Mouse (Mus musculus) heart, embryonic 10.5 days (tissue): ENCODE results near the gene Acacb. TPM values are rescaled to one million over a fixed set of nuclear protein-coding genes. Genes with fewer than 3 reads are reported as not detected.

Source experiments
- DNase-seq: peaks from one replicate; pipeline ENCODE4 v3.0.0-alpha.2; 2017; ENCODE audit warnings: low spot score
- H3K27ac ChIP-seq: fragments of 300-500 bp; sonication (generic); 2 replicates; pipeline ENCODE4 v1.5.1; 2016; ENCODE audit warnings: mild to moderate bottlenecking
- H3K27me3 ChIP-seq: fragments of 300-500 bp; sonication (generic); 2 replicates; pipeline ENCODE4 v1.6.1; 2016; ENCODE audit warnings: mild to moderate bottlenecking; ENCODE audit not compliant: poor library complexity, insufficient read depth, severe bottlenecking
- H3K36me3 ChIP-seq: fragments of 300-500 bp; sonication (generic); 2 replicates; pipeline ENCODE4 v1.6.1; 2016; ENCODE audit warnings: mild to moderate bottlenecking, moderate library complexity
- H3K4me1 ChIP-seq: fragments of 300-500 bp; sonication (generic); 2 replicates; pipeline ENCODE4 v1.6.1; 2016; ENCODE audit warnings: mild to moderate bottlenecking
- H3K4me3 ChIP-seq: fragments of 300-500 bp; sonication (generic); 2 replicates; pipeline ENCODE4 v1.5.1; 2016; ENCODE audit warnings: mild to moderate bottlenecking, moderate library complexity
- H3K9me3 ChIP-seq: fragments of 300-500 bp; sonication (generic); 2 replicates; pipeline ENCODE4 v1.6.1; 2016; ENCODE audit warnings: mild to moderate bottlenecking, moderate library complexity
- WGBS: fragments of 180-500 bp; shearing (Covaris S2); methylation state at CpG from one replicate; pipeline ENCODE4 v1.1.7; 2016; 5-methylcytosine and 5-hydroxymethylcytosine counted together
- polyA plus RNA-seq: library from polyadenylated mRNA; unstranded; fragments of >200 nt; fragmentation: Nextera tagmentation; extraction: Ambion mirVana; gene quantifications from 2 replicates; pipeline ENCODE4 v1.2.1, GENCODE M21; 2016

Acacb gene
- polyA plus RNA-seq, 1 experiment from 2014 or later, result 5.8 TPM

DNA sequence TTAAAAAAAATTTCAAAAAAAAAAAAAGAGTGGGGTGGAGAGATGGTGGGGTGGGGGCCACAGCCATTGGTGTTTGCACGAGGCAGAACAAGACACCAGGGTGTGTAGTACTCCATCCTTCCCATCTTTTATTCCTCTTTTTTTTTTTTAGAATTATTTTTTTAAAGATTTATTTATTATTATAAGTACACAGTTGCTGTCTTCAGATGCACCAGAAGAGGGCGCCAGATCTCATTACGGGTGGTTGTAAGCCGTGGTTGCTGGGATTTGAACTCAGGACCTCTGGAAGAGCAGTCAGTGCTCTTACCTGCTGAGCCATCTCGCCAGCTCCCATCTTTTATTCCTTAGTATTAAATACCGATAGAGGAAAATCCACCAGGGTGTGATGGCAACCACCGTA is 27.1 kb downstream of the Acacb start:
- WGBS, result 68% methylated on average over 7 of the region's 7 CpGs
- no peaks in the 10 kb centered on the region for H3K27me3 ChIP-seq
- peaks cover 6% of the 10 kb centered on the region; the same call in 1 of the 2 replicates for H3K36me3 ChIP-seq
- peak overlapping the region; percentile 89; the same call in 1 of the 2 replicates for H3K27ac ChIP-seq
- no peak for DNase-seq
- no peak overlapping the region for H3K4me3 ChIP-seq
- no peaks in the 10 kb centered on the region for H3K9me3 ChIP-seq
- peaks cover 31% of the 10 kb centered on the region for H3K4me1 ChIP-seq

DNA sequence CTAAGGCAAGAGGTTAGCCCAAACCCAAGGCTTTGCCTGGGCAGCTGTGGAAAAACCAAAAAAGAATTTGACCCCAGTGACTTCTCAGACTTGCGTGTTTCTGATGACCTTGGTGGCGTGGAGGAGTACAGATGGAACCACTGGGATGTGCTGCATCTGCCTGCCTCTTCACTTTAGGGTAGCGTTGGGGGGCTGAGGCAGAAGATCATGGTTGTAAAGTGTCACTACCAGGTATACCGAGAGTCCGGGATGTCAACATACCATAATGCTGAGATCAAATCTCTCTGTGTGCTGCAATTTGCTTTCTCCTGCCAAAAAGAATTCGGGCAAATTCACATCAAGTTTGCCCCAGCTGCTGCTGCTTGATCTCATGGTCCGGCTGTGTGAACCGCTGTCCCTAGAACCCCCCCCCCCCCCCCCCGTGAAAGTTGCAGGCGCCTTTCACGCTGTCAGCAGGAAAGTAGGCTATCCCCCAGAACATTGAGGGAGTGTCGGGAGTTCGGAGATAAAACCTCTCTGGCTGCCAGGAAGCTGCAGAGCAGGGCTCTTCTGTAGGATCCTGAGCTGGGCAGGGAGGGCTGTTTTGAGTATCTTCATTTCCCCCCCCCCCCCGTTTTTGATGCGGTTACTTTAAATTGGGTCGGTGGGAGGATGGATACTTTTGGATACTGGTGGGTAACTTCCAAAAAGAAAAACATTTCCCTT is 27.7 kb downstream of the Acacb start:
- peaks cover 31% of the 10 kb centered on the region for H3K4me1 ChIP-seq
- 17% methylated on average over 16 of the region's 16 CpGs for WGBS
- H3K27ac ChIP-seq, result peak overlapping the region; percentile 89
- no peak for DNase-seq
- peak overlapping the region; percentile 73 for H3K4me3 ChIP-seq
- no peaks in the 10 kb centered on the region for H3K9me3 ChIP-seq
- H3K36me3 ChIP-seq, result peaks cover 3% of the 10 kb centered on the region; the same call in 1 of the 2 replicates
- H3K27me3 ChIP-seq, result no peaks in the 10 kb centered on the region

DNA sequence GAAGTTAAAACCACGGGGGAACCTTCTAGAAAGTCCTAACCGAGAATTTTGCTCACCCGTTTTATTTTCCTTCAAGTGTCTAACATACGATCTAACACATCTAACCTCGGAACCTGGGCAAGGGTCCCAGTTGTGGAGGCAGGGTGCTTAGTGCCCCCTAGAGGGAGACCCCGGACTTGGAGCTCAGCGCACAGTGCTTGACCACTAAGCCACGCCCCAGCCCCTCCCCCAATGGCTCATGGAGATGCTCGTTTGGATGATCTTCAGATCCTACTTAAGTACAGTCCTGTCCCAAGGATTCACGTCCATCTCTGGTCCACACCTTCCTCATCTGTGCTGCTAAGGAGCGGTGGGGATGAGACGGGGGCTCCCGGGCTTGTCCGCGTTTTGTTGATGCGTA is 28.3 kb downstream of the Acacb start:
- peak; percentile 88 for DNase-seq
- H3K36me3 ChIP-seq, result peaks cover 2% of the 10 kb centered on the region; the same call in 1 of the 2 replicates
- WGBS, result 13% methylated on average over 16 of the region's 16 CpGs
- H3K27ac ChIP-seq, result peak overlapping the region; percentile 89
- no peaks in the 10 kb centered on the region for H3K9me3 ChIP-seq
- H3K4me1 ChIP-seq, result peaks cover 31% of the 10 kb centered on the region
- H3K27me3 ChIP-seq, result no peaks in the 10 kb centered on the region
- H3K4me3 ChIP-seq, result peak overlapping the region; percentile 73

DNA sequence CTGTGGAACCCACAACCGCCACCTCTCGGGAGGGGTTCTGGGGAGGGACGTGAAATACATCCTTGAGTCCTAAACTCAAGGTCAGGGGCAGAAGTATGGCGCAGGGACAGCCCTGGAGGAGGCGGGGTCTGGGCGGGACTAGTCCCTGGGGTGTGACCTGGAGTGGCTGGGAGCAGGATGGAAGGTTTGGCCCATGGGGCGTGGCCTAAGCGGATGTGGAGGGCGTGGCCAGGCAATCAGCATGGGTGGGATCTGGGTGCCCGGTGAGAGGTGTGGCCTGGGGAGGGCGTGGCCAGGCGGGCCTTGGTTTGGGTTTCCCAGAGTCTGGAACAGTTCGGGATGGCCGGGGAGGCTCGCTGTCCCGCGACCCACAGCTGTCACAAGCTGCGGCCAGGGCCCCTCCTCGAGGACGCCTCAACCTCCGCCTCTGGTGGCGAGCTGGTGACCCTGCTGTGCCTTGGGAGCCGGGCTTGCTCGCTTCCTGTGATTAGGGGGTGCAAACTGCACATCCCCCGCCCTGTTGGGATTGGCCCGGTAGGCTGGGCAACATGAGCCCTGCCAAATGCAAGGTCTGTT is 29.3 kb downstream of the Acacb start:
- Histone ChIP-seq H3K4me1 (peaks cover 31% of the 10 kb centered on the region), H3K4me3 (peak overlapping the region; percentile 73), H3K9me3 (no peaks in the 10 kb centered on the region), H3K27ac (peak overlapping the region; percentile 89), H3K27me3 (no peaks in the 10 kb centered on the region), H3K36me3 (no peaks in the 10 kb centered on the region)
- WGBS, result under 1% methylated on average over 26 of the region's 26 CpGs
- DNase-seq, result peak; percentile 99

DNA sequence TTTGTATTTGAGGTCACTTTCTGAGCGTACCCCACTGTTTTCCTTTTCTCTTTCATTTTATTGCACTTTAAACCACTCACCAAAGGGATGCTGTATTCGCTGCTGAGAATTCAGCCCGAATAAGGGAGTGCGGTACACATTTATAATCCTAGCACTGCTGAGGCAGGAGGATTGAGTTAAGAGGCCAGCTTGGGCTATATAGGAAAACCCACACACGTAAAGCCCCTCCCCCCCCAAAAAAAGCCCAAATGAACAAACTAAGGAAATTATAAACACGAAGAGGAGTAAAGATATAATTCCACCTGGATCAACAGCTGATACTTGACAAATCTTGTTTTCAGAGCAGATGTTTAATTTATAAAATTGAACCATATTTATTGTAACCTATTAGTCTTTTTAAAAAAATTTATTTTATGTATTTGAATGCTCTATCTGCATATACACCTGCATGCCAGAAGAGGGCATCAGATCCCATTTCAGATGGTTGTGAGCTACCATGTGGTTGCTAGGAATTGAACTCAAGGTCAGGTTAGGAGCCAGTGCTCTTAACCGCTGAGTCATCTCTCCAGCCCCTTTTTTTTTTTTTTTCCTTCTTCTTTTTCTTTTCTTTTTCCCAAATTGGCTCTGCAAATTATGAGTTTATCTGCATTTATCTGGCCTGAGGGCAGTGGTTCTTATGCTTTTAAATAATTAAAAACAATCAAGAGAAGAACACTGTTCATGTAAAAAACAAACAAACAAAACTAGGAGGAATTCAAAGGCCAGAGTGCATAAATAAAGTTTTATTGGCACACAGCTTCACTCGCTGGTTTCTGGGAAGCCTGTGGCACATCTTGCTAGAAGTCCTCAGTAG is 30.4 kb downstream of the Acacb start:
- Histone ChIP-seq H3K4me1 (peaks cover 31% of the 10 kb centered on the region), H3K27me3 (no peaks in the 10 kb centered on the region), H3K4me3 (peak overlapping the region; percentile 73), H3K9me3 (no peaks in the 10 kb centered on the region), H3K36me3 (no peaks in the 10 kb centered on the region), H3K27ac (no peak overlapping the region)
- no peak for DNase-seq
- WGBS, result 55% methylated on average over 8 of the region's 8 CpGs

DNA sequence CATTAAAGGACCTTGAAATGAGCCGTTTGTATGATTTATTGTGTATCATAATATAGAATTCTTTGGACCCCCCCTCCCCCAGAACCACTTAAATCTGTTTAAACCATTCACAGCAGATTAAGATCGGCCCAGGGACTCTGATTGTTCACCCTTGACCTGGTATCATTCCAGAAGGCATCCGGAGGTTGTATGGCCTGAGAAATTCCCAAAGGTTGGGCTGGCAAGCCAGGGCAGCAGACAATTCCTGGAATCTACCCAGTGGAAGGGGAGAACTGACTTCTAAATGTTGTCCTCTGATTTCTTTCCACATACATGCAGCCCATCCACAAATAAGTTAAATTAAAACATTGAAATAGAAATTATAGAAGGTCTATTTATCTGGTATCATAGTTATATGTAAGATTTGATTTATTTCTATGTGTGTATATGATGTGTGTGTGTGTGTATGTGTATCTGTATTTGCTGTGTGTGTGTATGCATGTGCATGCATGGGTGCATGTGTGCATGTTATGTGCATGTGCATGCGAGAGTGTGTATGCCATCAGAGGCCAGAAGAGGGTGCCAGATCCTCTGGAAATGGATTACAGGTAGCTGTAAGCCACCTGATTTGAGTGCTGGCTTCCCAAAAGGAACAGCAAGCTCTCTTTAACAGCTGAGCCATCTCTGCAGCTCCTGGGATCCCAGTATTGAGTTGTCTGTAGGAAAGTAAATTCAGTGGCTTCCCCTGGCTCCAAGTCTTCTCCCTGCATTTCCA is 31.8 kb downstream of the Acacb start:
- Histone ChIP-seq H3K4me1 (peaks cover 27% of the 10 kb centered on the region), H3K4me3 (no peak overlapping the region), H3K27me3 (no peaks in the 10 kb centered on the region), H3K27ac (no peak overlapping the region), H3K9me3 (no peaks in the 10 kb centered on the region), H3K36me3 (no peaks in the 10 kb centered on the region)
- WGBS, result 80% methylated on average over 4 of the region's 4 CpGs
- no peak for DNase-seq

DNA sequence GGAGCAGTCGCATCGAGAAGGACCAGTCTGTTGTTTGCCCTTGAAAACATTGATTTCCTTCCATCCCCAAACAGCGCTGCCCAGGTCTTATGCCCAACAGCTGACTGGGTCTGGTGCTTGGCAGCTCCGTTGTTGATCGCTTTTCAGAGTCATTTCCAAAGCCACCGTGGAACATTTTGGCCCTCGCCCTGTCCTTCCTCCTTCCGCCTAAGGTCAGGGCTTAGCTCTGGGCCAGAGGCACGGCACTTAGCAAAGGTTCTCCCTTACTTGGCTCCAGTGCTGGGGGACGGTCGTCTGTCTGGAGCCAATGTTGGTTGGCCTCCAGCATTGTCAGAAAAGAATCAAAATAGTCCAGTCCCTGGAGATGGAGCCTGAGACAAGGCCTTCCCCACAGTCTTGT is 33.2 kb downstream of the Acacb start:
- no peak for DNase-seq
- 84% methylated on average over 11 of the region's 11 CpGs for WGBS
- peaks cover 18% of the 10 kb centered on the region for H3K4me1 ChIP-seq
- H3K27me3 ChIP-seq, result no peaks in the 10 kb centered on the region
- no peak overlapping the region for H3K27ac ChIP-seq
- H3K9me3 ChIP-seq, result no peaks in the 10 kb centered on the region
- H3K36me3 ChIP-seq, result peaks cover 7% of the 10 kb centered on the region
- H3K4me3 ChIP-seq, result no peak overlapping the region

DNA sequence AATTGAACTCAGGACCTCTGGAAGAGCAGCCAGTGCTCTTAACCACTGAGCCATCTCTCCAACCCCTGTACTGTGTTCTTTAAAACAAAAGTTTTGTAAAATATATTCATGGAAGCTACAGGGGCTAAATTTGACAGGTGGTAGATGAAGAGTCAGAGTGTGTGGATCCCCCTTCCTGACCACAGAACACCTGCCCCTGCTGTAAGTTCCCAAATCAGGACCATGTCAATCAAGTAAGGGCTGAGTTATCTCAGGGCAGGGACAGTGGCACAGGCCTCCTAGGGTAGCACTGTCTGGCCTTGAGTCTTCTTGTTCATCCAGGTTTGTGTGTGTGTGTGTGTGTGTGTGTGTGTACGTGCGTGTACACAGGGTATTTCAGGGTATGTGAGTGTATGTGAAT is 37.2 kb downstream of the Acacb start:
- Histone ChIP-seq H3K9me3 (no peaks in the 10 kb centered on the region), H3K36me3 (peaks cover 26% of the 10 kb centered on the region), H3K4me3 (no peak overlapping the region), H3K4me1 (0 out of 2 replicates have a peak, but pooled peaks cover 7% of the 10 kb centered on the region), H3K27me3 (no peaks in the 10 kb centered on the region), H3K27ac (no peak overlapping the region)
- DNase-seq, result no peak
- 91% methylated on average over 2 of the region's 2 CpGs for WGBS

DNA sequence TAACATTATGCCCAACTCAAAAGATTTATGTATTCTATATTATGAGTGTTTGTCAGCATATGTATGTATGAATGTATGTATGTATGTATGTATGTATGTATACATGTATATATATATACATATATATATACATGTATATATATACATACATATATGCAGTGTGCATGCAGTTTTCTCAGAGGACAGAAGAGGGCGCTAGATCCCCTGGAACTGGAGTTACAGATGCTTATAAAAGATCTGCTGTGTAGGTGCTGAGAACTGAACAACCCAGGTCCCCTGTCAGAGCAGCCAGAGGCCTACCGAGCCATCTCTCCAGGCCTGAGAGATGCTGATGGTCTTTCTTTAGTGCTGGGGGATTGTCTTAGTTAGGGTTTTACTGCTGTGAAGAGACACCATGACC is 40.8 kb downstream of the Acacb start:
- Histone ChIP-seq H3K36me3 (peaks cover 51% of the 10 kb centered on the region), H3K9me3 (no peaks in the 10 kb centered on the region), H3K4me3 (no peak overlapping the region), H3K27me3 (no peaks in the 10 kb centered on the region), H3K27ac (no peak overlapping the region), H3K4me1 (0 out of 2 replicates have a peak, but pooled peaks cover 7% of the 10 kb centered on the region)
- no peak for DNase-seq
- WGBS, result 60% methylated on average over 2 of the region's 2 CpGs

DNA sequence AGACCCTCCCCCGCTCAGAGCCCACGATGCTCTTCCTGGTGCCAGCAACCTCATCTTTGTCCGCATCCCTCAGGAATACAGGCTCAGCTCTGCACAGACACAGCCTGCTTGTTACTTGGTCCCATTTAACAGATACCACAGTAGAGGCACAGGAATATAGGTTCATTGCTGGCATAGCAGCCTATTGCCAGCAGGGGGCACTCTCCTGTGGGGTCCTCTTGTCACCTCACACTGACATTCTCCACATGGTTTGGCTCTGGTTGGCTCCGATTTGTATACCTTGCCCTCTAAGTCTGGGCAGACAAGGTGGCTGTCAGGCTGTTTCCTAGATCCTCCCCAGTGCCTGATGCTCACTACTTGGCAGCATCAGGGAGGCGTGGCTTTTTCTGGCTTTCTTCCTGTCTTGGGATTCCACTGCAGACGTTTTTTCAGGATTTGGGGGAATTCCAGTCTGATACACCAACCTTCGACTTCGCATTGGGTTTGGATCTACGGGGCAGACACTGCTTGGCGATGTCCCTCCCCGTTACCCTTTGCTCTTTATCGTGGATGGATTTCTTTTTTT is 42.6 kb downstream of the Acacb start:
- H3K4me1 ChIP-seq, result 0 out of 2 replicates have a peak, but pooled peaks cover 7% of the 10 kb centered on the region
- H3K27me3 ChIP-seq, result no peaks in the 10 kb centered on the region
- no peak for DNase-seq
- 73% methylated on average over 12 of the region's 12 CpGs for WGBS
- no peaks in the 10 kb centered on the region for H3K9me3 ChIP-seq
- peaks cover 68% of the 10 kb centered on the region for H3K36me3 ChIP-seq
- H3K27ac ChIP-seq, result no peak overlapping the region
- H3K4me3 ChIP-seq, result no peak overlapping the region

DNA sequence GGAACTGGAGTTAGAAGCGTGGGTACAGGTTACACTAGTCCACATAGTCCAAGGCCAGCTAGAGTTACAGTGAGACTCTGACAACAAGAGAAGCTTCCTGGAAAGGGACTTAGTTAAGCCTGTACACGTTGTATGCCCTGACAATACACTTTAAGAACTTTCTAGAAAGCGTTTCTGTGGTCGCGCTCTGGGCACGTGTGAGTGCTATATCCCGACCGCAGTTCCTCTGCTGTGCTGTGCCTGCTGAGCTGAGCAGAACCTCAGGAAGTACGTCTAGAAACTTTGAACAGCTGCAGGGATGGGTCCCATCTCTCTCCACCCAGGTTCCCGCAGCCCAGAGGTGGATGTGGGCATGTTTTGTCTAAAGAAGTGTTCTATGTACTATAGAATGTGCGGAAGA is 47.8 kb downstream of the Acacb start:
- H3K9me3 ChIP-seq, result no peaks in the 10 kb centered on the region
- DNase-seq, result no peak
- H3K36me3 ChIP-seq, result peaks cover 76% of the 10 kb centered on the region
- 85% methylated on average over 11 of the region's 11 CpGs for WGBS
- H3K4me3 ChIP-seq, result no peak overlapping the region
- no peak overlapping the region for H3K27ac ChIP-seq
- H3K27me3 ChIP-seq, result no peaks in the 10 kb centered on the region
- no peaks in the 10 kb centered on the region for H3K4me1 ChIP-seq

DNA sequence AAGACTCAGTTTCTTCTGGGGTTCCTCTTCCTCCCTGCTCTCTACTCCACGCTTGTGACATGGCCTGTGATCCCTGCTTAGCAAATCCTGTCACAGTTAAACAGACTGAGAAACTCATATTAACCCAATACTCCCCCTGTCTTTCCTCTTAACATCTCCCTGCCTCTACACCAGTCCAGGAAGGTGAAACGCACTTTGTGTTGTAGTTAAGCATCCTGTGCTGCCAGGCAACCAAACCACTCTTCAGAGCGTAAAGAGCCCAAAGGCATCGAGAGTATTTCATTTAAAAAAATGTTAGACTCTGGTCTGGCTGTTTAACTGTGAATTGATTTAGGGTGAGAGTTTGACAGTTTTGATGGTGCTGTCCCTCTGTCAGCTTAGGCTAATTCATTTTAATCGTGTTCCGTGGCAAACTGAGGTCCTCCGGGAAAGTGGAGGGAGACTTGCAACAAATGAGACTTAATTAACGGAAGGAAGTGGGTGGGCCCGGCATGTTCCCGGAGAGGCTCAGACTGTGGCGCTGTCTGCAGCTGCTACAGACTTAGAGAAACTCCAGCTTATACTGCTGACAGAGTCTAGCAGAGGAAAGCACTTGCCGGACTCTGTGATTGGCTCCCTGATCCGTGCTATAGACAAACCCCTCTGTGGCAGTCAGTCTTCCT is 52.9 kb downstream of the Acacb start:
- Histone ChIP-seq H3K27me3 (no peaks in the 10 kb centered on the region), H3K27ac (no peak overlapping the region), H3K4me1 (no peaks in the 10 kb centered on the region), H3K4me3 (no peak overlapping the region), H3K9me3 (no peaks in the 10 kb centered on the region), H3K36me3 (peaks cover 65% of the 10 kb centered on the region)
- WGBS, result 31% methylated on average over 13 of the region's 13 CpGs
- DNase-seq, result no peak
